Mouse (Mus musculus) neural tube, embryonic 14.5 days (tissue): ENCODE measurements around the gene Map3k3. TPM values are rescaled to one million over a fixed set of nuclear protein-coding genes. Genes with fewer than 3 reads are reported as not detected.

Experiments used
- ATAC-seq: fragments of 200-750 bp; cut with Nextera tagmentation; 2 replicates; pipeline ENCODE4 v1.8.0; 2017; ENCODE audit warnings: low read depth, mild to moderate bottlenecking, moderate TSS enrichment, moderate library complexity
- H3K27ac ChIP-seq: fragments of 300-500 bp; sonication (generic); 2 replicates; pipeline ENCODE4 v1.5.1; 2014; ENCODE audit warnings: low read depth, mild to moderate bottlenecking, control low read depth, low read length, moderate library complexity, mixed read lengths
- H3K27me3 ChIP-seq: fragments of 300-500 bp; sonication (generic); 2 replicates; pipeline ENCODE4 v1.6.1; 2014; ENCODE audit warnings: low read length; ENCODE audit not compliant: control insufficient read depth, insufficient read depth
- H3K36me3 ChIP-seq: fragments of 300-500 bp; sonication (generic); 2 replicates; pipeline ENCODE4 v1.6.1; 2014; ENCODE audit warnings: low read length, mixed read lengths; ENCODE audit not compliant: control insufficient read depth, insufficient read depth
- H3K4me1 ChIP-seq: fragments of 300-500 bp; sonication (generic); 2 replicates; pipeline ENCODE4 v1.6.1; 2014; ENCODE audit warnings: low read length; ENCODE audit not compliant: control insufficient read depth, insufficient read depth
- H3K4me2 ChIP-seq: fragments of 300-500 bp; sonication (generic); 2 replicates; pipeline ENCODE4 v1.6.1; 2014; ENCODE audit warnings: mild to moderate bottlenecking, low read depth, low read length, control low read depth
- H3K4me3 ChIP-seq: fragments of 300-500 bp; sonication (generic); 2 replicates; pipeline ENCODE4 v1.5.1; 2014; ENCODE audit warnings: low read depth, low read length, control low read depth, mixed read lengths
- H3K9ac ChIP-seq: fragments of 300-500 bp; sonication (generic); replicated peaks from 2 replicates; pipeline ENCODE4 v1.6.1; 2014; ENCODE audit warnings: low read depth, mild to moderate bottlenecking, control low read depth, low read length, mixed read lengths
- H3K9me3 ChIP-seq: fragments of 300-500 bp; sonication (generic); 2 replicates; pipeline ENCODE4 v1.6.1; 2016; ENCODE audit warnings: low read length; ENCODE audit not compliant: control insufficient read depth
- WGBS: fragments of 180-500 bp; shearing (Covaris S2); extraction: QIAGEN DNeasy Blood & Tissue Kit; methylation state at CpG from one replicate; pipeline ENCODE4 v1.1.7; 2014; 5-methylcytosine and 5-hydroxymethylcytosine counted together
- polyA plus RNA-seq: library from polyadenylated mRNA; unstranded; fragments of >200 nt; fragmentation: Nextera tagmentation; extraction: Ambion mirVana; gene quantifications from 2 replicates; pipeline ENCODE4 v1.2.1, GENCODE M21; 2014

Gene Map3k3
- polyA plus RNA-seq, 1 experiment from 2014 or later, result 11.0 TPM

DNA sequence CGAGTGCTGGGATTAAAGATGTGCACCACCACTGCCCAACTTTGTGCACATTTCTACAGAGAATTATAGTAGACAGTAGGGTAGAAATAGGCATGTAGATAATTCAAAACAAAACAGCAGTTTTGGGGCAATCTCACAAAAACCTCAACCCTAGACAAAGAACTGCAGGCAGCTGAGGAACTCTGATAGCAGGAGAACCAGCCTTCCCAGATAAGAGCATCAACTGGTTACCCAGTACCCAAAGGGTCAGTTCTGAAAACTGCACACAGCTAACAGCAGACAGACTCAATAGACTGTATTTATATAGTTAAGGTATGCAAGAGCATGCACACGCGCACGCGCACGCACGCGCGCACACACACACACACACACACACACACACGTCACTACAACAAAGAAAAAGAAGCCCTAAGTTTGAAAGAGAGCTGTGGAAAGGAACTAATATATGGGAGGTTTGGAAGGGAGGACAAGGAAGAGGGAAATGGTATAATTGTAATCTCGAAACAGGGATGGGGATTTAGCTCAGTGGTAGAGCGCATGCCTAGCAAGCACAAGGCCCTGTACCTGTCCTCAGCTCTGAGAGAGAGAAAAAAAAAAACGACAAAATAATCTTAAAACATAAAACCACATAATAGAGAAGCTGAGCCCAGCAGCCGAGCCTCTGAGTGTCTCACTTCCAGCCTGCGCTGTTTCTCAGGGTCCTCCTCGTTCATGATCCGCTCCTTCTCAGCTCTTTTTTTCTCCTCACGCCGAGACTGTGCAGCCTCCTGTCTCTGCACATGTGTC, 117.1 kb downstream of the Map3k3 start:
- Histone ChIP-seq H3K9me3 (no peaks in the 10 kb centered on the region), H3K4me1 (no peaks in the 10 kb centered on the region), H3K4me2 (no peak overlapping the region), H3K27ac (no peak overlapping the region), H3K4me3 (no peak overlapping the region), H3K36me3 (peaks cover 66% of the 10 kb centered on the region), H3K27me3 (no peaks in the 10 kb centered on the region), H3K9ac (no peak overlapping the region)
- WGBS, result 96% methylated on average over 19 of the region's 19 CpGs
- ATAC-seq, result no peak

DNA sequence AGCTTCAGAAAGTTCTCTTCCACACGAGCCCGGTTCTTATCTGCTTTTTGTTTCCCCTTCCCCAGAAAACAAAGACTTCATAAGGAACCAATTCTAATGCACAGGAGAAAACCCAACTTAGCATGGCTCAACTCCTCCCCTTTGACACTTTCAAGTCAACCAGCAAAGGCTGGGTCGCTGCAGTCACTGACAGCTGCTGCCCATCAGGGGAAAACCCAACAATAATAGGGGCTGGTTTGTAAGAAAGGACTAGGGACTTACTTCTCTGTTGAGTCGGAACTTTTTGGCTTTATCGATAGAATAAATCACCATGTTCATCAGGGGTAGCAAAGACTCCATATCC, 117.7 kb downstream of the Map3k3 start, which contains the start of gene Strada:
TSS of gene Strada (minus strand) at position 46 of the 343 bp plus-strand sequence.
- H3K4me3 ChIP-seq, result no peak within 1 kb of the TSS
- no peaks in the 10 kb centered on the region for H3K9me3 ChIP-seq
- no peaks in the 10 kb centered on the region for H3K4me1 ChIP-seq
- ATAC-seq, result no peak
- no peak within 1 kb of the TSS for H3K4me2 ChIP-seq
- 92% methylated on average over 5 of the region's 5 CpGs for WGBS
- no peaks in the 10 kb centered on the region for H3K27me3 ChIP-seq
- H3K36me3 ChIP-seq, result peaks cover 70% of the 10 kb centered on the region
- no peak within 1 kb of the TSS for H3K27ac ChIP-seq
- no peak within 1 kb of the TSS for H3K9ac ChIP-seq

Other genes starting within 250 kb of the Map3k3 start
- 37.7 and 38.1 TPM in 2 replicates for gene Cyb561, start 131.3 kb upstream of the Map3k3 start, polyA plus RNA-seq
- gene Ace, start 116.7 kb upstream of the Map3k3 start, polyA plus RNA-seq, result 4.0 and 4.1 TPM in 2 replicates
- gene Ace3, start 89.9 kb upstream of the Map3k3 start, polyA plus RNA-seq, result not detected in 2 replicates
- 3.3 and 9.8 TPM in 2 replicates for gene Kcnh6, start 76.5 kb upstream of the Map3k3 start, polyA plus RNA-seq
- gene Dcaf7, start 47.7 kb upstream of the Map3k3 start, polyA plus RNA-seq, result 143 and 164 TPM in 2 replicates
- 7.1 and 7.3 TPM in 2 replicates for gene Taco1, start 18.6 kb upstream of the Map3k3 start, polyA plus RNA-seq
- 0.88 TPM in 1 of 2 replicates, not detected in the other for gene Gm10840, start 76.2 kb downstream of the Map3k3 start, polyA plus RNA-seq
- 120 and 140 TPM in 2 replicates for gene Limd2, start 76.2 kb downstream of the Map3k3 start, polyA plus RNA-seq
- gene Strada, start 117.6 kb downstream of the Map3k3 start, polyA plus RNA-seq, result 33.0 and 34.8 TPM in 2 replicates
- gene Ccdc47, start 131.7 kb downstream of the Map3k3 start, polyA plus RNA-seq, result 78.3 and 99.4 TPM in 2 replicates
- 73.2 and 97.4 TPM in 2 replicates for gene Ddx42, start 132.3 kb downstream of the Map3k3 start, polyA plus RNA-seq
- gene Ftsj3, start 171.5 kb downstream of the Map3k3 start, polyA plus RNA-seq, result 29.6 and 36.3 TPM in 2 replicates
- 300 and 322 TPM in 2 replicates for gene Psmc5, start 171.5 kb downstream of the Map3k3 start, polyA plus RNA-seq
- 10.3 and 21.4 TPM in 2 replicates for gene Smarcd2, start 188.4 kb downstream of the Map3k3 start, polyA plus RNA-seq
- gene Tcam1, start 192.1 kb downstream of the Map3k3 start, polyA plus RNA-seq, result 0.27 TPM in 1 of 2 replicates, not detected in the other
- not detected in 2 replicates for gene Gh, start 217.3 kb downstream of the Map3k3 start, polyA plus RNA-seq
- 0.68 and 0.89 TPM in 2 replicates for gene Cd79b, start 230.1 kb downstream of the Map3k3 start, polyA plus RNA-seq